Comparison of ENCODE assay signal across 10 mouse cellular contexts in genomic region chr5:114584293-114585104, GRCm38 (mm10). TPM values are rescaled to one million over a fixed set of nuclear protein-coding genes. Genes with fewer than 3 reads are reported as not detected.
A peak's percentile ranks its signal among the peaks of the same experiment; 100 is the strongest.
DNase-seq lines count a peak whose midpoint lies in the region; ATAC-seq and TF ChIP-seq lines count a peak whose summit lies in the region.
"Had no signal": no experiment of that assay in that cellular context is flagged by ENCODE, and none has a peak within 500 bp of the region (broad histone marks: within the 10 kb centered on the region; RNA-seq: fewer than 3 reads in every experiment).

No protein-coding gene starts in this region.

- peaks cover 10% of the 10 kb centered on the region for H3K36me3 ChIP-seq in midbrain, embryonic 10.5 days
- H3K36me3 ChIP-seq in midbrain, postnatal 0 days (ENCODE audit: insufficient read depth, low read length), result no peaks in the 10 kb centered on the region
- H3K36me3 ChIP-seq in forebrain, postnatal 0 days (ENCODE audit: insufficient read depth), result no peaks in the 10 kb centered on the region
- H3K36me3 ChIP-seq in lung, embryonic 15.5 days, result no peaks in the 10 kb centered on the region

- no peak overlapping the region; the same call in 1 of the 2 replicates for H3K9ac ChIP-seq in midbrain, postnatal 0 days (replicated peaks; ENCODE audit: low read length, poor library complexity, severe bottlenecking)
- H3K9ac ChIP-seq in forebrain, postnatal 0 days, result no peak overlapping the region
- no peak overlapping the region for H3K9ac ChIP-seq in lung, embryonic 15.5 days
- H3K9ac ChIP-seq: liver, embryonic 14.5 days had no signal

- TF ChIP-seq CTCF in midbrain, postnatal 0 days (IDR thresholded peaks at IDR 0.05), result no peak
- TF ChIP-seq CTCF in forebrain, postnatal 0 days (IDR thresholded peaks at IDR 0.05; ENCODE audit: low read depth), result no peak

- peak overlapping the region; percentile 17; the same call in 1 of the 2 replicates for H3K4me3 ChIP-seq in midbrain, embryonic 10.5 days
- no peak overlapping the region for H3K4me3 ChIP-seq in midbrain, postnatal 0 days (ENCODE audit: low read depth, low read length)
- no peak overlapping the region for H3K4me3 ChIP-seq in forebrain, postnatal 0 days (ENCODE audit: low read depth, low read length)
- H3K4me3 ChIP-seq in lung, embryonic 15.5 days, result no peak overlapping the region
- H3K4me3 ChIP-seq: left cerebral cortex, adult 2 months had no signal

- H3K4me1 ChIP-seq in midbrain, embryonic 10.5 days, result peaks cover 86% of the 10 kb centered on the region
- peaks cover 23% of the 10 kb centered on the region for H3K4me1 ChIP-seq in midbrain, postnatal 0 days (ENCODE audit: insufficient read depth, low read length)
- no peaks in the 10 kb centered on the region for H3K4me1 ChIP-seq in forebrain, postnatal 0 days (ENCODE audit: insufficient read depth)
- H3K4me1 ChIP-seq in lung, embryonic 15.5 days, result peaks cover 60% of the 10 kb centered on the region

- peaks cover 54% of the 10 kb centered on the region for H3K27me3 ChIP-seq in midbrain, embryonic 10.5 days (ENCODE audit: low read depth, poor library complexity, severe bottlenecking)
- H3K27me3 ChIP-seq in midbrain, postnatal 0 days (ENCODE audit: insufficient read depth, low read length), result no peaks in the 10 kb centered on the region
- H3K27me3 ChIP-seq in forebrain, postnatal 0 days (ENCODE audit: insufficient read depth, low read length), result peaks cover 23% of the 10 kb centered on the region
- H3K27me3 ChIP-seq in lung, embryonic 15.5 days, result no peaks in the 10 kb centered on the region

- WGBS in midbrain, embryonic 10.5 days, result 36% methylated on average over 14 of the region's 14 CpGs
- 26% methylated on average over 14 of the region's 14 CpGs for WGBS in midbrain, postnatal 0 days
- WGBS in forebrain, postnatal 0 days, result 32% methylated on average over 14 of the region's 14 CpGs
- 44% methylated on average over 14 of the region's 14 CpGs for WGBS in lung, embryonic 15.5 days

- no peak overlapping the region for H3K4me2 ChIP-seq in midbrain, postnatal 0 days (ENCODE audit: low read depth, low read length, poor library complexity, severe bottlenecking)
- no peak overlapping the region for H3K4me2 ChIP-seq in forebrain, postnatal 0 days (ENCODE audit: low read depth)
- H3K4me2 ChIP-seq in lung, embryonic 15.5 days, result no peak overlapping the region

- no peaks in the 10 kb centered on the region for H3K9me3 ChIP-seq in midbrain, embryonic 10.5 days (replicated peaks)
- no peaks in the 10 kb centered on the region for H3K9me3 ChIP-seq in midbrain, postnatal 0 days (ENCODE audit: low read length)
- H3K9me3 ChIP-seq in forebrain, postnatal 0 days (ENCODE audit: low read length), result no peaks in the 10 kb centered on the region
- no peaks in the 10 kb centered on the region for H3K9me3 ChIP-seq in lung, embryonic 15.5 days

- DNase-seq in midbrain, embryonic 10.5 days (ENCODE audit: low spot score), result peak; percentile 69
- DNase-seq in midbrain, postnatal 0 days (ENCODE audit: low spot score), result no peak
- DNase-seq in forebrain, postnatal 0 days, result no peak
- DNase-seq in retina, embryonic 14.5 days (ENCODE audit: low spot score), result peak; percentile 76
- DNase-seq in frontal cortex, postnatal 14 days (ENCODE audit: low spot score in 2 of 2), result no peak
- no peak for DNase-seq in kidney, postnatal 25 days
- DNase-seq: embryo, embryonic 11 days had no signal

- no peak for ATAC-seq in midbrain, postnatal 0 days (ENCODE audit: low FRiP score)
- peak; percentile 21; the same call in 1 of the 2 replicates for ATAC-seq in forebrain, postnatal 0 days
- ATAC-seq in lung, embryonic 15.5 days (ENCODE audit: borderline replicate concordance, extremely low read depth, low FRiP score, low TSS enrichment), result peak; percentile 63; the same call in 1 of the 2 replicates

- peak overlapping the region; percentile 84 for H3K27ac ChIP-seq in midbrain, embryonic 10.5 days (replicated peaks)
- no peak overlapping the region for H3K27ac ChIP-seq in midbrain, postnatal 0 days (ENCODE audit: low read depth, low read length)
- H3K27ac ChIP-seq in forebrain, postnatal 0 days (ENCODE audit: low read depth, low read length), result peak overlapping the region; percentile 50; the same call in 1 of the 2 replicates
- H3K27ac ChIP-seq in lung, embryonic 15.5 days, result peak overlapping the region; percentile 45; the same call in 1 of the 2 replicates
- H3K27ac ChIP-seq: left cerebral cortex, adult 2 months; liver, embryonic 14.5 days had no signal

RNA-seq across cellular contexts. Expression of gene Fam222a, which starts 16.7 kb away (rescaled TPM):
- polyA plus RNA-seq in midbrain, embryonic 10.5 days (2016; fragmentation: Nextera tagmentation; extraction: Ambion mirVana), result 4.0 and 5.1 TPM in 2 replicates
- total RNA-seq in midbrain, postnatal 0 days (2014; rRNA removed), result 5.6 and 10.4 TPM in 2 replicates
- polyA plus RNA-seq in midbrain, postnatal 0 days (2015; fragmentation: Nextera tagmentation; extraction: Ambion mirVana), result 3.5 and 4.2 TPM in 2 replicates
- 6.2 and 8.2 TPM in 2 replicates for total RNA-seq in forebrain, postnatal 0 days (2014; rRNA removed)
- polyA plus RNA-seq in forebrain, postnatal 0 days (2015; fragmentation: Nextera tagmentation; extraction: Ambion mirVana), result 2.9 and 3.4 TPM in 2 replicates
- 2.1 TPM in 2 replicates for polyA plus RNA-seq in lung, embryonic 15.5 days (2015; fragmentation: Nextera tagmentation; extraction: Ambion mirVana)

Comparison
In these comparisons a context has a peak if more than half of its experiments do, and no peak if none do; other contexts are left out.
1. DNase-seq: peak in midbrain, embryonic 10.5 days (single experiment) and retina, embryonic 14.5 days (single experiment); none in midbrain, postnatal 0 days (single experiment), forebrain, postnatal 0 days (single experiment), frontal cortex, postnatal 14 days (0 of 2) and kidney, postnatal 25 days (0 of 2).